Mouse (Mus musculus) embryonic facial prominence, embryonic 11.5 days (tissue): ENCODE results near the gene Tubg2. TPM values are rescaled to one million over a fixed set of nuclear protein-coding genes. Genes with fewer than 3 reads are reported as not detected.
A peak's percentile ranks its signal among the peaks of the same experiment; 100 is the strongest.

Experiments used
- ATAC-seq: fragments of 200-750 bp; cut with Nextera tagmentation; replicated peaks from 2 replicates; pipeline ENCODE4 v1.8.0; 2017; ENCODE audit warnings: low read depth; ENCODE audit not compliant: insufficient number of reproducible peaks, low FRiP score, low TSS enrichment
- DNase-seq: peaks from one replicate; pipeline ENCODE4 v3.0.0-alpha.2; 2015; ENCODE audit warnings: low spot score
- H3K27ac ChIP-seq: fragments of 300-500 bp; sonication (generic); replicated peaks from 2 replicates; pipeline ENCODE4 v1.5.1; 2014; ENCODE audit warnings: mild to moderate bottlenecking, low read depth, low read length, control low read depth
- H3K27me3 ChIP-seq: fragments of 300-500 bp; sonication (generic); 2 replicates; pipeline ENCODE4 v1.6.1; 2014; ENCODE audit warnings: mild to moderate bottlenecking, low read length, moderate library complexity, mixed read lengths; ENCODE audit not compliant: control insufficient read depth, insufficient read depth
- H3K36me3 ChIP-seq: fragments of 300-500 bp; sonication (generic); replicated peaks from 2 replicates; pipeline ENCODE4 v1.6.1; 2014; ENCODE audit warnings: low read depth, mild to moderate bottlenecking, low read length, moderate library complexity, mixed read lengths; ENCODE audit not compliant: control insufficient read depth, insufficient read depth
- H3K4me1 ChIP-seq: fragments of 300-500 bp; sonication (generic); 2 replicates; pipeline ENCODE4 v1.6.1; 2014; ENCODE audit warnings: low read length, mixed read lengths; ENCODE audit not compliant: control insufficient read depth, insufficient read depth
- H3K4me2 ChIP-seq: fragments of 300-500 bp; sonication (generic); 2 replicates; pipeline ENCODE4 v1.6.1; 2014; ENCODE audit warnings: low read depth, mild to moderate bottlenecking, control low read depth, low read length, moderate library complexity
- H3K4me3 ChIP-seq: fragments of 300-500 bp; sonication (generic); 2 replicates; pipeline ENCODE4 v1.5.1; 2014; ENCODE audit warnings: low read depth, low read length, control low read depth
- H3K9ac ChIP-seq: fragments of 300-500 bp; sonication (generic); replicated peaks from 2 replicates; pipeline ENCODE4 v1.6.1; 2014; ENCODE audit warnings: mild to moderate bottlenecking, control low read depth, low read length
- H3K9me3 ChIP-seq: fragments of 300-500 bp; sonication (generic); replicated peaks from 2 replicates; pipeline ENCODE4 v1.6.1; 2016; ENCODE audit warnings: mild to moderate bottlenecking, low read length, inconsistent platforms, mixed read lengths; ENCODE audit not compliant: control insufficient read depth
- WGBS: fragments of 180-500 bp; shearing (Covaris S2); extraction: QIAGEN DNeasy Blood & Tissue Kit; methylation state at CpG from one replicate; pipeline ENCODE4 v1.1.7; 2014; 5-methylcytosine and 5-hydroxymethylcytosine counted together
- polyA plus RNA-seq: library from polyadenylated mRNA; unstranded; fragments of >200 nt; fragmentation: Nextera tagmentation; extraction: Ambion mirVana; gene quantifications from 2 replicates; pipeline ENCODE4 v1.2.1, GENCODE M21; 2014

Tubg2 gene
- polyA plus RNA-seq, 1 experiment from 2014 or later = 7.8 TPM

- Histone ChIP-seq H3K4me1 (no peaks in the 10 kb centered on the region), H3K36me3 (no peaks in the 10 kb centered on the region), H3K27me3 (no peaks in the 10 kb centered on the region; the same call in none of the 2 replicates), H3K27ac (no peak overlapping the region), H3K9me3 (no peaks in the 10 kb centered on the region), H3K4me2 (no peak overlapping the region), H3K4me3 (no peak overlapping the region), H3K9ac (no peak overlapping the region)
- 81% methylated on average over 10 of the region's 10 CpGs for WGBS
- DNase-seq (no peak), ATAC-seq (no peak)
Observed at GRCm38 (mm10) chr11:101142215-101142967, 13.3 kb upstream of the Tubg2 start.

- 20% methylated on average over 18 of the region's 19 CpGs for WGBS
- peak; percentile 80; the same call in 1 of the 2 replicates for ATAC-seq
- no peak overlapping the region for H3K27ac ChIP-seq
Observed at GRCm38 (mm10) chr11:101143338-101144225, 12.1 kb upstream of the Tubg2 start.

GRCm38 (mm10) chr11:101146377-101146776, 9.3 kb upstream of the Tubg2 start:
- Histone ChIP-seq H3K27ac (no peak overlapping the region), H3K4me2 (no peak overlapping the region), H3K9ac (no peak overlapping the region), H3K36me3 (no peaks in the 10 kb centered on the region), H3K4me3 (no peak overlapping the region), H3K27me3 (no peaks in the 10 kb centered on the region), H3K4me1 (no peaks in the 10 kb centered on the region), H3K9me3 (no peaks in the 10 kb centered on the region)
- whole genome bisulfite sequencing = 24% methylated on average over 10 of the region's 10 CpGs
- ATAC-seq (no peak), DNase-seq (peak; percentile 49)

More at GRCm38 (mm10) chr11:101143338-101144225, 12.1 kb upstream of the Tubg2 start:
- H3K36me3 ChIP-seq = no peaks in the 10 kb centered on the region
- peak overlapping the region; percentile 28 for H3K4me2 ChIP-seq
- H3K4me1 ChIP-seq = no peaks in the 10 kb centered on the region
- no peaks in the 10 kb centered on the region for H3K9me3 ChIP-seq
- no peaks in the 10 kb centered on the region; the same call in none of the 2 replicates for H3K27me3 ChIP-seq
- DNase-seq = peak; percentile 83
- peak overlapping the region; percentile 18; the same call in 1 of the 2 replicates for H3K9ac ChIP-seq
- H3K4me3 ChIP-seq = 0 out of 2 replicates have a peak overlapping the region, but pooled peaks have one; percentile 3

GRCm38 (mm10) chr11:101148751-101149150, 7.0 kb upstream of the Tubg2 start:
- no peaks in the 10 kb centered on the region for H3K36me3 ChIP-seq
- H3K4me2 ChIP-seq = no peak overlapping the region
- 66% methylated on average over 10 of the region's 10 CpGs for WGBS
- H3K4me1 ChIP-seq = no peaks in the 10 kb centered on the region
- H3K9ac ChIP-seq = no peak overlapping the region
- DNase-seq (no peak), ATAC-seq (no peak)
- H3K27ac ChIP-seq = peak overlapping the region; percentile 61
- H3K27me3 ChIP-seq = no peaks in the 10 kb centered on the region
- H3K4me3 ChIP-seq = no peak overlapping the region
- no peaks in the 10 kb centered on the region for H3K9me3 ChIP-seq

- H3K27ac ChIP-seq = peak overlapping the region; percentile 61
- H3K4me1 ChIP-seq = no peaks in the 10 kb centered on the region
- ATAC-seq (peak; percentile 18; the same call in 1 of the 2 replicates), DNase-seq (peak; percentile 71)
- peak overlapping the region; percentile 18; the same call in 1 of the 2 replicates for H3K9ac ChIP-seq
- no peak overlapping the region for H3K4me3 ChIP-seq
- H3K36me3 ChIP-seq = no peaks in the 10 kb centered on the region
- no peak overlapping the region for H3K4me2 ChIP-seq
- H3K9me3 ChIP-seq = no peaks in the 10 kb centered on the region
- 44% methylated on average over 9 of the region's 9 CpGs for WGBS
- H3K27me3 ChIP-seq = no peaks in the 10 kb centered on the region
Observed at GRCm38 (mm10) chr11:101149178-101150105, 6.3 kb upstream of the Tubg2 start.

GRCm38 (mm10) chr11:101151063-101151462, 4.6 kb upstream of the Tubg2 start:
- Histone ChIP-seq H3K9me3 (no peaks in the 10 kb centered on the region), H3K4me1 (peaks cover under 1% of the 10 kb centered on the region), H3K36me3 (no peaks in the 10 kb centered on the region), H3K27ac (no peak overlapping the region), H3K9ac (no peak overlapping the region), H3K4me2 (no peak overlapping the region), H3K27me3 (no peaks in the 10 kb centered on the region), H3K4me3 (no peak overlapping the region)
- no peak for ATAC-seq
- WGBS = 39% methylated on average over 2 of the region's 2 CpGs
- DNase-seq = no peak

GRCm38 (mm10) chr11:101152825-101153224, 2.9 kb upstream of the Tubg2 start:
- no peak for DNase-seq

More at GRCm38 (mm10) chr11:101152825-101153224, 2.9 kb upstream of the Tubg2 start:
- no peak overlapping the region for H3K27ac ChIP-seq
- H3K4me3 ChIP-seq = no peak overlapping the region
- H3K36me3 ChIP-seq = no peaks in the 10 kb centered on the region
- H3K4me1 ChIP-seq = peaks cover 4% of the 10 kb centered on the region
- H3K9me3 ChIP-seq = no peaks in the 10 kb centered on the region
- ATAC-seq = no peak
- WGBS = 90% methylated on average over 1 of the region's 1 CpGs
- no peaks in the 10 kb centered on the region for H3K27me3 ChIP-seq
- H3K4me2 ChIP-seq = no peak overlapping the region
- no peak overlapping the region for H3K9ac ChIP-seq
